Mouse (Mus musculus) CD4-positive, CD25-positive, alpha-beta regulatory T cell, adult 2 months (primary cell): ENCODE data around the gene Grik2.
"Not testable (repeated sequence)": the region's sequence is repeated elsewhere in the genome, so short reads cannot be mapped to it uniquely, and the experiment has no call there.

Experiments
- DNase-seq: peaks from one replicate; pipeline ENCODE4 v3.0.0-alpha.2; 2012; ENCODE audit warnings: low read depth, low spot score

Grik2 gene

DNA sequence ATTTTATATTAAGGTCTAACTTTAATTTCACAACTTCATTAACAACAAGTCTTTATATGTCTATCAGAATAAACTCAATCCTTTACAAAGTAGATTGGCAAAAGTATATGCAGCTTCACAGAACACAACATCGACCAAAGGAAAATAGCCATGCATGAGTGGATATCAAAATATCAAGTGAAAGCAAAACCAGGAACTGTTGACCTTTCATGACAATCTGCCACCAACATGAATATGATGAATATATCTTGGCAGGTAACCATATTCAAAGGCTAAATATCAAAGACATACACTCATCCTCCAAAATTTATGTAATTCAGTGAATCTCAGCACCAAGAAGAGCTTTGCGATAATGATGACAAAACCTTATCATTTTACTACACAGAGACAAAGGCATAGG lies 141.4 kb downstream of the Grik2 start:
- DNase-seq: no peak

DNA sequence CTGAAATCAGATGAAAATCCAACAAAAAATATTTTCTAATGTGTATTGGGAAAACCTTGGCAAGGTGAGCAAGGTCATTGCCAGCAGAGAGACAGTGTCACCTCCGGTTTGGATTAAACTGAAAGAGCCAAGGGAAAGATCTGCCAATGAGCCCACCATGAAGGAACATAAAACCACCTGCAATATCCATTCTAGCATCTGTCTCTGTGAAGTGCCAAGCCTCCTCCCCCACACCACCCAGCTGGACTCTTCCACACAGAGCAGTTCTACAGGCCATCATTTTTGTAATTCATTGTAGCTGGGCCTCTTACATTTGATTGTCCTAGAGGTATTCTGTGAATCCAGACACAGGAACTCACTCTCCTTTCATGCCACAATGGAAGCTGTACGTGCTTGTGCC lies 148.7 kb downstream of the Grik2 start:
- no peak for DNase-seq

DNA sequence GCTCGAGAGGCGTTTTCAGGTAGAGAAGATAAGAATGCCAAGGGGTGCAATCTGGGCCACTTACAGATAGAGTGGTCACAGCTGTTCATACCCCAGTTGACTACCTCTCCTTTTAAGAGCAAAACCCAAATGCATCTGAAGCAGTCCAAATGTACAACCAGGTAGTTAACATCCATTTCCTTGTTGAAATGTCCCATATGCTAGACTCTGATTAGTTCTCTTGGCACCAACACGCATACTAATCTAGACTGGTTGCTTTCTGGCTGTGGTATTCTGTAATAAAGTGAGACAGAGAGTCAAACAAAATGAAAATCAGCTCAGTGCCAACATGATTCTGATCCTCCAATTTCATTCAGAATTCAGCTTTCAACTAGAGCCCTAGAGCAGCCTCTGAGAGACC lies 164.6 kb downstream of the Grik2 start:
- no peak for DNase-seq

DNA sequence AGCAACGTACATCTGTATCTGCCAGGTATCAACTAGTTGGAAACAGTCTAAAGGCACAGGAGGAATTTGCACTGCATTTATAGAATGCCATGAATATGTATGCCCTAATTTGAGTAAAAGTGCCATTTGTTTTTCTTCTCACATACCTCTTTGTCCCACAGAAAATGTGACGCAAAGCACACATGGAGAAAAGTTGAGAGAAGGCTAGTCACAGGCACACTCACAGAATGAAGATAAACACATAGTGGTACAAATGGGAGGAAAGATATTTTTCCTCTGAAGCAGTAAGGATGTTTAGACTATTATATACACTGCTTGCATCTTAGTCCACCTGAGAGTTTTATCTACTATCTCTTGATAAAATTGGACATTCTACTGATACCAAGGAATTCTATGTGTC lies 190.9 kb downstream of the Grik2 start:
- no peak for DNase-seq

DNA sequence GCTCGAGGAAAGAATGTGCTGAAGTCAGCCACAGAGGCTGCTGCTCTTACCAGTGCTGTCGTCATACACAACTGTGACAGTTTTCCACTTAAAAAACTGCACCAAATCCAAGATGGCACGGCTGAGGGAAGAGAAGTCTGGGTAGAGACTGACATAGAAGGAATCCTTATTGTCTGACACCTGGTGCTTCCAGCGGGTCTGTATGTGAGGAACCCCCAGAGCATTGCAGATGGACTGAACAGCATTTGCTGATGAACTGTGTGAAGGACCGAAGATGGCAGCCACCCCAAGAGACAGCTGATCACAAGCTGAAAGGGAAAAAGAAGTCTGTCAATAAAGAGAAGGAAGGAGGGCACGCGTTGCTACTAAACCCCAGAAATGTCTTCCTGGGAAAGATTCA lies 215.1 kb downstream of the Grik2 start:
- no peak for DNase-seq

DNA sequence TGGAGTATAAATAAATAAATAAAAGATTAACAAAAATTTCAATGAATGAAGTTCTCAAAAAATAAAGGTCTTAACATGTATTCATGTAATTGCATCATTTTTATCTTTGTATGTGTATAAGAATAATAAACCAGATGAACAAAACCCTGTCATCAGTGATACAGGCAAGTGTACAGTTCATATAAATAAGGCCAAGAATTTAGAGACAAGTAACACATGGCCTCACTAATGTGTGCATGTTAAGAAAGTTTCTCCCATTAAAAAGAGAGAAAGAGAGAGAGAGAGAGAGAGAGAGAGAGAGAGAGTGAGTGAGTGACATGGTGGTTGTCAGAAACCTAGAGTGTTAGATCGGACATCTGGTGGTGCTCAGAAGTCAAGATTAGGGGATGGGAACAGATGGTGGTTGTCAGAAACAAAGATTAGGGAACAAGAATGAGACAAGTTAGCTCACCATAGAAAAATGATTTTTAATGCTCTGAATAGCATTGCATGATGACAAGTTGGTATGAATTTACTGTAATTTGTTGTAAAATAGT lies 228.6 kb downstream of the Grik2 start:
- no peak for DNase-seq

DNA sequence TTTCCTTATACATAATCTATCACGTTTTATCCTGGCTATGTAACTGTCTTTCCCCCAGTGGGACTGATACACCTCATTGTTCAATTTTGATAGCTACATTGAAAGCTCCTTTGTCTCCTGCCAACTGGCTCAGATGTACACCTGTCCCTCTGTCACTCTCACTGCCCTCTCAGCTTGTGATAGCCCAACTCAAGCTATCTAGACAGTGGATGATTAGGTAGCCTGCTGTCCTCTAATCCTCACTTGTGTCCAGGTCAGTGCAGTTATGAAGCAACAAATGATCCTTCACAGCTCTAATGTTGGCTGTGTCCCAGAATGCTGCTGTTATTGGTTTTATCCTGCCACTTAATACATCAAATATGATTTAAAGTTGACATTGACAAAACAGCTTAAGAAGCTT lies 246.3 kb downstream of the Grik2 start:
- DNase-seq: no peak

DNA sequence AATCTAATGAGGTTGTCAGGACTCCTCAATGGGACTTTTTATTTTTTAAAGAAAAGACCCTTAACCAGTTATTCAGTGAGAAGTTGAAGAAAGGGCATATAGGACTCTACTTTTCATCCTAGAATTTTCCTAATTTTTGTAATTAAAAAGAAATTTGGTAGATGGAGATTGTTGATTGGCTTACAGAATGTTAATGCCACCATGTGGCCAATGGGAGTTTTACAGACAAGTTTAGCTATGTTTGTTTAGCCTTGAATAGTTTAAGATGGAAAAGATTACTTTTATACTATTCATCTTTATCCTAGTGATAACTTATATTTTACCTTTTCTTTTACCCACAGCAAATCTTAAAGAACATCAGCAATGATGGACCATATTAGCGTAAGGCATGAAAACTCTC lies 268.8 kb downstream of the Grik2 start:
- DNase-seq: no peak

DNA sequence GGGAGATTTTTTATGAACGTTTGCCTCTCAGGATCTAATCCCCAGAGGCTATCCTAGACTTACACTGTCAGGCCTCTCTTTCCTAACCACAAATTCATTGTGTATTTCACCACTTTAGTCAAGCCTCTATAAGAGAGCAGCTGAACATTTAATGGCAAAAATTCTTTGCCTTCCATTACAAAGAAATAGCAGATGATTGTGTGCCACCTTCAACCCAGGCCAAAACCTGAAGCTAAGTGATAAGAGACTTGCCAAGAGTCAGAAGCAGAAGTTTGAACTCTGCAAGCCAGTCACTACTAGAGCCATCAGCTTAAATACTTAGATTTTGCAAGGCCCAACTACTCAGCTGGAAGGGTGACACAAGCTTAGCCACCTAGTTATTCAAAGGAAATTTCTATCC lies 287.9 kb downstream of the Grik2 start:
- no peak for DNase-seq

DNA sequence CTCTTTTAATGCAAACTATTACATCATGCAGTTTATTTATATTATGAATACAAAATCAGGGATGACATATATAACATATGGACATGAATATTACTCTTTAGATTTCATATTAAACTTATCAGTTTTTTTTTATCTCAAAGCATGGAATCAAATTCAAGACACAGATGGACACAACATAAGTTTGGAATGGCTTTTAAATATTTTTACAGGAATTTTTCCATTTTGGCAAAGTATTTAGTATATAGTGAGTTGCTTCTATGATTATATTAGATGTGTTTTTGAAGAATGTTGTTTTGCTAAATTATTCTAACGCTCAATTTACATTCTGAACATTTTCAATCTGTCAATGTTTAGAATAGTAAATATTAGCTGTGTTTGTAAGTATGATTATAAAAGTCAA lies 291.3 kb downstream of the Grik2 start:
- no peak for DNase-seq

DNA sequence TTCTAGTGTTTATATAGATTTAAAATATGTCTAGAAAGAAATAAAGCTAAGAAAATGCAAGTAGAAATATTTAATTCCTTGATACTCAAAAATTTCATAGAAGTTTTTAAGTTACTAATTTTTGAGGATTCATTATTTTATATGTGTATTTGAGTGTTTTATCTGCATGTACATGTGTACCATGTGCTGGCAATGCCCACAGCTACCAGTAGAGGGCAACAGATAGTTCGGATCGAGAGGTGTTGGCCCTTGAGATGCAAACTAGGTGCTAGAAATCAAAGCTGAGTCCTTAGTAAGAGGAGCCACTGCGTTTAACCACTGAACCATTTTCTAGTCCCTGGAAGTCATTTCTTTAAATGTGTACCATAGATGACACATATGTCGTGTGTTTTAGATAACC lies 307.1 kb downstream of the Grik2 start:
- DNase-seq: no peak

DNA sequence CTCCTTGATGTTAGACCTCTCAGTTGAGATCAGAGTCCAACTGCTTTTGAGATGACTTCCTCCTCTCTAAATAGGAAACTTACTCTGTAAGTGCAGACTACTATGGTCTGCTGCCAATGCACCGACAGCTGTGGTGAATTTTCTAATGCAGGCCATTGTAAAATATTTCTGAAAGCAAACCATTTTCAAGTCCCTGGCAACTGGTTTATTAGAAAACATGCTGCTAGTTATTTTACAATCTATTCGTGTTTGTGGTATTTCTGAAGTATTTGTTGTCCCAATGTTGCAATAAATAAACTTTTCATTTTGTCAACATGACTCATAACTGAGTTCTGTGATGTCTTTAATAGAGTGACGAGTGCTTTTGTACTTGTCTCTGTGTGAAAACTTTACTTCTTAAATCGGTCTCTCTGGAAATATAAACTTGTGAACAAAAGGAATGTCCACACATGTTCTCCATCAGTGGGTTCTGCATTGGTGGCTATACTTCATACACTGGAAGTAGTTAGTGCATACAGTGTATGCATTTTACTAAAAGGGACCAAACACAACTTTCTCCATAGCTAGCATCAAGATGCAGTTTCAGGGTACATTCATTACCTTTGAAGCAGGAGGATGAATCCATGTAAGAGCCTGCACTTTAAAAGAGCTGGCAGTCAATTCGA lies 308.3 kb downstream of the Grik2 start:
- no peak for DNase-seq

DNA sequence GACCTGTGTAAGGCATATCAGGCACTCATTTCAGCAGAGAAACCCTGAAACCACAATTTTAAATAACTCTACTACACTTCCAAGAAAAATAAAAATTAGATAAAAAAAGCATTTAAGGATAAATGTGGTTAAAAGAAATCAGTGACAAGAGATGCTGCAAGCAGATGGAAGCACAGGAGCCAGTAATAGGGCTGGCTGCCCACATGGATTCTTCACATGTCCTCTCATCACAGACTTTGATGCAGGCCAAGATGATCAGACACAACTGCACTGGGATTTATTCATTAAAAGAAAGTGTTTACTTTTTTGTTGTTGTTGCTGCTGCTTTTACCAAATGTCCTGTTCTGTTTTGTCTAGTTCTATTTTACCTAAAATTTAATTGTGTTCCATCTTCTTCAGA lies 315.0 kb downstream of the Grik2 start:
- no peak for DNase-seq

DNA sequence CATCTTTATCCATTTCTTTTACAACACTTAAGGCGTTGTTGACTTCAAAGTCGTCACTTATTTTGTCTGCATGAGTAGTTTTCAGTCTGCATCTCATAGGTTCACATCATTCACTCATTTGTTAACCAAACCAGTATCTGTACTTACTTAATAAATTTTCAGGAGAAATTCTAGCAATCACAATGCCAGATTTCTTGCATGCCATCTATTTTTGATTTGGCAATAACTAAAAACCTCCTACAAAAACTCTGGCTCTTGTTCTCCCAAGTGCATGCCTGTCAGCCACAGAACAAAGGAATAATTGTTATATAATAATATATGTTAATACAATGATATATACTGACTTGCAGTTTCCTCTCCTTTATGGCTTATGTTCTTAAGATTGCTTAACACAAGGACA lies 331.8 kb downstream of the Grik2 start:
- no peak for DNase-seq

DNA sequence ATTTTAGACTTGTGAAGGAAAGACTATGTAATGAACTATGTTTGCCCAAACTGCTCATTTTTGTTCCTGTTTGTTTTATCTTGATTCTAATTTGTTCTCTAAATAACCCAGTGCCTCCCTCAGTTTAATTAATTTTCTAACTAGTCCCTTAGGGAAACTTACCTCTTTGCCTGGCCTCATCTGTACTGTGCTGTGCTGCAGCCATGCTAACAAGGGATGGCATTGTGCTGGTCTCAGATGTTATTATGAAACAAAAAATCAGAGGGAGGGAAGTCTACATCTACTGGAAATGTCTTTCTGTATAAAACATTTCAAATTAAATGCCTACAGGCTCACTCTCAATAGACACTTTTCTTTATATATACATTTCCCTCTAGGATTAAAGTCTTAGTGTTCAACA lies 335.0 kb downstream of the Grik2 start:
- no peak for DNase-seq

DNA sequence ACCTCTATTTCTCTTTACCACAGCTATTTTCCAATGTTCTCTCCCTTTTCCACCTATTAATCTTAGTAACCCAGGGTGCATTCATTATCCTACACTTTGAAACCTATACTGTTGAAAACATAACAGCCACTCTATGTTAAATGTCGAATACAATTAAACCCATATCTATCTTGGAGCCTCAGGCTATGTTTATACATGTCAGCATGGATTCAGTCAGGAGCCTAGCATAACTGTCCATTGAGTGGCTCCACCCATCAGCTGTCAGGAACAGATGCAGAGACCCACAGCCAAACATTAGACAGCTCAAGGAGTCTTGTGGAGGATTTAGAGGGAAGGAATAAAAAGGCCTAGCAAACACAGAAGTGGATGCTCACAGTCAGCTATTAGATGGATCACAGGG lies 347.2 kb downstream of the Grik2 start:
- DNase-seq: no peak

DNA sequence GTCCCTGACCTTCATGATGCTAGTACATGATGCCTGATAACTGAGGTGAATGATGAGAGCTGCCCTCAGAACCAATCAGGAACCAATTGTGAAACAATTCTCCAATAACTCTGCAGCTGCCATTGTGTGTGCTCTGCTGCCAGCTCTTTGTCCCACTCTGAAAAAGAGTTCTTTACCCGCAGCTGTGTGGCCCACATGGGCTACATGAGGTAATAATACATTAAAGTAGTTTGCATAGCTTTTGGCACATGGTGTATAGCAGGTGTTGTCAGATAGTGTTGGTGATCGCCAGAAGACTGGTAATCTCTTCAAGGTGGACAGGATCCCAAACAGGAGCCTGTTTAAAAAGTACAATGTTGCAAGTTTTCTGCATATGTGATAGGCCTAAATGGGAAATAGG lies 351.5 kb downstream of the Grik2 start:
- no peak for DNase-seq

DNA sequence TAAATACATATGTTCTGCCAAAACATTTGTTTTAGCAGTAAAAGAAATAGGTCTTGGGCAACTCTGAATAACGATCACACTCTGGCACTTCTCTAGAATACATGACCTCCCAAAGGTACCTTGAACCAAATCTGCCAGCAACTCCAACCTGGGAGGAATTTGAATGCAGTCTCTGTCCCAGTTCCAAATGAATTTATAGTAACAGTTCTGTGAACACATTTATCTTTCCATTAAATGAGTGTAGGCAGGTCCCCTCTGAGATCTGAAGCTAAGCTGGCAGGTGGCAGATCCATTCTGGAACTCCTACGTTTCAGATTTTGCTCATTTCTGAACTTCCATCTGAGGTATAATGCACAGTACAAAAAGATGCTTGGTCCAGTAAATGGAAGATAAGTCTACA lies 352.3 kb downstream of the Grik2 start:
- DNase-seq: no peak

DNA sequence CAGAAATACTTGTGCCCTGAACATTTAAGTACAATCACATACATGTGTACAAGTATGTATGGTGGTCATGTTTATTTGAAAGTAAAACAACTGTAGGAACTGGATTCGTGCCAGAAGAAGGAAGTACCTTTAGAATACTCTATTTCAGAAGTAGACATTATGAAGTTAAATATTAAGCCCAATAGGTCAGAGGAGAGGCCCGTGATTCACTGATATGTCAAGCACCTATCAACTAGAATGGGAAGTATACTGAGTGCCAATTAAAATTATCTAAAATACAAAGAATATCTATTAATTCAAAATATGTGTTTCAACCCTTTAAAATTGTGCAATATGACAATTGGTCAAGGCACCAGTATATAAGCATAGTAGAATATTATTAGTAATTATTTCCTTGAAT lies 355.7 kb downstream of the Grik2 start:
- no peak for DNase-seq

DNA sequence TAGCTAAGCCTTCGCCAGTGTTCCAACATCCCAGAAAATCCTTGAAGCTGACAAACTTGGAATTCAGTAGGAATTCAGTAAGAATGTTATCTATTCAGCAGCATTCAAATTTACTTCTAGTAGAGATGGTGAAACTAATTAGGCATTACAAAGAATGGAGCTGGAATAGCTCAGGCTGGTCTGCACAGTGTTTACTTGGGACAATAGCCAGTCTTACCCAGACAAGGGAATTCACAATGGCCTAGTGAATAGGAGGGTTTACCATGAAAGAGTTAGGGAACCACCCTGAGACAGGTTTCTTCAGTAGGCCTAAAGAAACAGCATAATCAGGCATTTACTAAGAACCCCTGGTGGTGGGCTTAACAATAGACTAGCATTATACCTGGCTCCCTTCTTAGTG lies 371.4 kb downstream of the Grik2 start:
- DNase-seq: not testable (repeated sequence)

DNA sequence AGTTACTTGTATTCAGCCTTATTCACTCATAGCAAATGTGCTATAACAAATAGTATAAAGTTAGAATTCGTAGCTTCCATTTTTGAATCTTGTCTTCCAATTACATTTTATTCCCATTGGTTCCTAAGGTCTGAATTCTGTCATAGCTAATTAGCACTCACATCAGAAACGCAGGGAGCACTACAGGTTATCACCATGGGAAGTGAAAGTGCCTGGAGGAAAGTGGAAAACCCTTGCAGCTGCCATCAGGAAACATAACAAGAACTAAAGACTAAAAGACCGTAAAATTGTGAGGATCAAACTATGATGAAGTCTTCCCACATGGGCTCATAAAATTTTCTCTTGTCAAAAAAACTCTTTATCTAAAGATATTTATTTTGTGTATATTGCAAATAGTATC lies 405.6 kb downstream of the Grik2 start:
- no peak for DNase-seq

DNA sequence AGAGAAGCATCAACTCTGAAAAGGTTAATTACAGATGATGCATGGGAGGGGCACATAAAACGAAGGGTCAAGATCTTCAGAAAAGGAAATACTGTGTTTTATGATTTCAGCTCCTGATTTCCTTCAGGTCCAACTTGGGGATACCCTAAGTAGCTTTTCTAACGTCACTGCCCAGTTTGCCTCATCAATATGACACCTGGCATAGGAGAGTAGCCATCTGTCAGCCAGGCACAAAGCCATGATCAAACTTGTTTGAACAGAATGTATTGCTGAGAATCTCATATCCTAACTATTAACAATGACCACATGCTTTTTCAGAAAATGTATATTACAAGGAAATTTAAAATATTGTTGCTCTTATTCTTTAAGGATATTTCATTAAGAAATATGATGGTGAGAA lies 406.7 kb downstream of the Grik2 start:
- no peak for DNase-seq

DNA sequence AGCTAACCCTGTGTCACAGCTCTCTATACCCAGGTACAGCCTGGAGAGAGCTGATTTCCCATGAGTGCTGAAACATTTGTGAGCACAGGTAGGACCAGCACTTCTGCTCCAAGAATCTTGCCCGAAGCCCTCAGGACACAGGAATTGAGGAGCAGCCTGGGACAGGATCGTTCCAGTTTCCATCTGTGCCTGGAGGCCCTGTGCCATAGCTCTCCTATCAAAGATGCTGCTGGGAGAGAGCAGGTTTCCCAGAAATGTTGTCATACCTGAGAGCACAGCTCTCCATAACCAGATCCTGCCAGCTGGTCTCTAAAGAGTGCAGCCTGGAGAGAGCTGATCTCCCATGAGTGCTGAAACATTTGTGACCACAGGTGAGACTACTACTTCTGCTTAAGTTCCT lies 420.0 kb downstream of the Grik2 start:
- DNase-seq: no peak

DNA sequence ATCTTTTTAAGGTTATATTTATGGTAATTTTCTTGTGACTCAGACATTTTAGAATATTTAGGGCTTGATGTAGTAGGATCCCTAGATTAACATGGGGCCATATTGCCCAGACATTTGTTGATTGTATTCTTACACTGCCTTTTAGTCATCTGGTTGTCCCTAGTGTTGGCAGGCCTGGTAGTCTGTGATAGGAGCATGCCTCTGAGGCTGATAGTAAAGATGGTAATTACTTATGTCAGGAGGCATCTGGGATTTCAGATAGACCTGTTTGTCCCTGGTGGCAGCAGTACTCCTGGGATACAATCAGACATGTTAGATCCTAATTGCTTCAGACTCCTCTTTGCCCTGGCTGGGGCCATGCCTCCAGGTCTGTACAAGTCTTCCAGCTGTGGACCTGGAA lies 423.3 kb downstream of the Grik2 start:
- DNase-seq: no peak
